ENCODE assay signal across 9 mouse cellular contexts in genomic region chr2:73279271-73280038, GRCm38 (mm10). TPM values are rescaled to one million over a fixed set of nuclear protein-coding genes. Genes with fewer than 3 reads are reported as not detected.
DNase-seq lines count a peak whose midpoint lies in the region; ATAC-seq and TF ChIP-seq lines count a peak whose summit lies in the region.
"Had no signal": no experiment of that assay in that cellular context is flagged by ENCODE, and none has a peak within 500 bp of the region (broad histone marks: within the 10 kb centered on the region; RNA-seq: fewer than 3 reads in every experiment).

No protein-coding gene starts in this region.

- TF ChIP-seq EP300 in heart, adult 2 months (IDR thresholded peaks at IDR 0.05; ENCODE audit: insufficient read depth, low read depth, low read length), result no peak
- no peak for TF ChIP-seq EP300 in ES-Bruce4 (IDR thresholded peaks at IDR 0.05; ENCODE audit: insufficient read depth, low read depth, low read length)

- no peak overlapping the region for H3K27ac ChIP-seq in heart, adult 2 months
- H3K27ac ChIP-seq in ES-Bruce4 (ENCODE audit: insufficient read depth, low read length), result no peak overlapping the region
- peak overlapping the region; percentile 83 for H3K27ac ChIP-seq in forebrain, embryonic 16.5 days (ENCODE audit: low read length)
- no peak overlapping the region for H3K27ac ChIP-seq in liver, embryonic 16.5 days (ENCODE audit: low read length)
- H3K27ac ChIP-seq: macrophage had no signal

- TF ChIP-seq CTCF in heart, adult 2 months (IDR thresholded peaks at IDR 0.05), result no peak
- no peak for TF ChIP-seq CTCF in ES-Bruce4 (IDR thresholded peaks at IDR 0.05; ENCODE audit: low read depth, low read length)

- no peak for TF ChIP-seq POLR2A in heart, adult 2 months (IDR thresholded peaks at IDR 0.05; ENCODE audit: insufficient read depth, low read depth, low read length)
- TF ChIP-seq POLR2A in ES-Bruce4 (IDR thresholded peaks at IDR 0.05; ENCODE audit: insufficient read depth, low read length), result no peak

- H3K36me3 ChIP-seq in heart, adult 2 months (ENCODE audit: control insufficient read depth, insufficient read depth, low read length), result no peaks in the 10 kb centered on the region
- no peaks in the 10 kb centered on the region for H3K36me3 ChIP-seq in ES-Bruce4 (ENCODE audit: control insufficient read depth, insufficient read depth, low read length, poor library complexity, severe bottlenecking)
- H3K36me3 ChIP-seq in forebrain, embryonic 16.5 days (ENCODE audit: control insufficient read depth, insufficient read depth), result no peaks in the 10 kb centered on the region
- no peaks in the 10 kb centered on the region for H3K36me3 ChIP-seq in liver, embryonic 16.5 days (ENCODE audit: control insufficient read depth, insufficient read depth)

- H3K4me3 ChIP-seq in heart, adult 2 months, result no peak overlapping the region
- H3K4me3 ChIP-seq in ES-Bruce4 (ENCODE audit: low read depth, low read length), result peak overlapping the region; percentile 45
- H3K4me3 ChIP-seq in forebrain, embryonic 16.5 days (replicated peaks; ENCODE audit: low read length), result peak overlapping the region; percentile 29
- H3K4me3 ChIP-seq in liver, embryonic 16.5 days (ENCODE audit: low read depth, low read length), result peak overlapping the region; percentile 24; the same call in 1 of the 2 replicates

- intact Hi-C loops in heart, adult 2 months (cut with DNase I), result loop anchor here (2.0 to 10.0 kb wide), 5 partner anchors 65 to 1732 kb away; partner anchors contain the start of genes Dlx2, Gpr155, Hoxd10 and Hoxd9

- peaks cover 2% of the 10 kb centered on the region; the same call in 1 of the 2 replicates for H3K4me1 ChIP-seq in heart, adult 2 months (ENCODE audit: control insufficient read depth, insufficient read depth, low read length)
- H3K4me1 ChIP-seq in ES-Bruce4 (ENCODE audit: control insufficient read depth, insufficient read depth, low read length), result no peaks in the 10 kb centered on the region
- H3K4me1 ChIP-seq in forebrain, embryonic 16.5 days (replicated peaks; ENCODE audit: control insufficient read depth, insufficient read depth, low read length), result peaks cover 19% of the 10 kb centered on the region
- peaks cover 23% of the 10 kb centered on the region for H3K4me1 ChIP-seq in liver, embryonic 16.5 days (ENCODE audit: control insufficient read depth, low read depth, low read length)

- H3K4me2 ChIP-seq in forebrain, embryonic 16.5 days (ENCODE audit: low read length), result peak overlapping the region; percentile 44
- peak overlapping the region; percentile 32 for H3K4me2 ChIP-seq in liver, embryonic 16.5 days (ENCODE audit: low read depth, low read length)

- DNase-seq in heart, adult 11 months, result peak; percentile 89
- no peak for DNase-seq in heart, adult 2 months
- no peak for DNase-seq in testis, postnatal 10 days (ENCODE audit: low spot score)
- no peak for DNase-seq in cerebellum, adult 9-11 months

- 4% methylated on average over 29 of the region's 31 CpGs for WGBS in heart, adult 2 months
- WGBS in forebrain, embryonic 16.5 days, result under 1% methylated on average over 31 of the region's 31 CpGs
- 3% methylated on average over 31 of the region's 31 CpGs for WGBS in liver, embryonic 16.5 days (ENCODE audit: insufficient replicate concordance)

- no peaks in the 10 kb centered on the region for H3K79me2 ChIP-seq in heart, adult 2 months (replicated peaks; ENCODE audit: control insufficient read depth, insufficient read depth, low read length)

- no peak overlapping the region for H3K9ac ChIP-seq in heart, adult 2 months (ENCODE audit: low read depth, low read length)
- H3K9ac ChIP-seq in ES-Bruce4 (ENCODE audit: low read depth, poor library complexity, severe bottlenecking), result no peak overlapping the region
- peak overlapping the region; percentile 42 for H3K9ac ChIP-seq in forebrain, embryonic 16.5 days (replicated peaks; ENCODE audit: low read depth, low read length)
- H3K9ac ChIP-seq in liver, embryonic 16.5 days (ENCODE audit: low read depth, low read length), result no peak overlapping the region

- ATAC-seq in forebrain, embryonic 16.5 days, result no peak
- ATAC-seq in liver, embryonic 16.5 days (ENCODE audit: low read depth), result no peak
- ATAC-seq in frontal cortex, adult (ENCODE audit: low TSS enrichment), result no peak

- peaks cover 30% of the 10 kb centered on the region for H3K27me3 ChIP-seq in heart, adult 2 months (ENCODE audit: control insufficient read depth, insufficient read depth, low read length)
- H3K27me3 ChIP-seq in ES-Bruce4 (ENCODE audit: control insufficient read depth, insufficient read depth, low read length, poor library complexity, severe bottlenecking), result peaks cover 25% of the 10 kb centered on the region
- H3K27me3 ChIP-seq in forebrain, embryonic 16.5 days (replicated peaks; ENCODE audit: control insufficient read depth, insufficient read depth, low read length), result peaks cover 10% of the 10 kb centered on the region; the same call in 1 of the 2 replicates
- H3K27me3 ChIP-seq in liver, embryonic 16.5 days (ENCODE audit: control insufficient read depth, insufficient read depth, low read depth, low read length), result peaks cover 70% of the 10 kb centered on the region

- no peaks in the 10 kb centered on the region for H3K9me3 ChIP-seq in ES-Bruce4 (replicated peaks; ENCODE audit: control insufficient read depth, insufficient read depth, low read length, poor library complexity, severe bottlenecking)
- H3K9me3 ChIP-seq in forebrain, embryonic 16.5 days (ENCODE audit: control insufficient read depth, low read length), result no peaks in the 10 kb centered on the region
- H3K9me3 ChIP-seq in liver, embryonic 16.5 days (replicated peaks; ENCODE audit: control insufficient read depth, low read length), result no peaks in the 10 kb centered on the region

RNA-seq across cellular contexts. Expression of gene Sp9, which starts 7.7 kb away (rescaled TPM):
- not detected for total RNA-seq in heart, adult 2 months (2021)
- polyA plus RNA-seq in heart, adult 2 months (2012; rRNA removed), result not detected in 2 replicates
- not detected in 2 replicates for polyA plus RNA-seq in ES-Bruce4 (2011; ENCODE audit: insufficient read depth, insufficient read length, low read depth, missing spikeins)
- polyA plus RNA-seq in forebrain, embryonic 16.5 days (2015; fragmentation: Nextera tagmentation; extraction: Ambion mirVana), result 6.6 and 8.8 TPM in 2 replicates
- not detected in 2 replicates for polyA plus RNA-seq in liver, embryonic 16.5 days (2015; fragmentation: Nextera tagmentation; extraction: Ambion mirVana)

RNA-seq across cellular contexts. Expression of gene Scrn3, which starts 32.9 kb away (rescaled TPM):
- 10 to 100 TPM; 24.0 to 27.8 TPM for total RNA-seq in heart, adult 2 months (2021)
- polyA plus RNA-seq in heart, adult 2 months (2012; rRNA removed), result 11.4 and 24.5 TPM in 2 replicates
- polyA plus RNA-seq in ES-Bruce4 (2011; ENCODE audit: insufficient read depth, insufficient read length, low read depth, missing spikeins), result 33.5 and 33.8 TPM in 2 replicates
- 8.7 and 9.1 TPM in 2 replicates for polyA plus RNA-seq in forebrain, embryonic 16.5 days (2015; fragmentation: Nextera tagmentation; extraction: Ambion mirVana)
- polyA plus RNA-seq in liver, embryonic 16.5 days (2015; fragmentation: Nextera tagmentation; extraction: Ambion mirVana), result 30.1 and 31.0 TPM in 2 replicates

RNA-seq across cellular contexts. Expression of gene Cir1, which starts 33.0 kb away (rescaled TPM):
- total RNA-seq in heart, adult 2 months (2021), result 10 to 100 TPM; 11.9 to 14.3 TPM
- polyA plus RNA-seq in heart, adult 2 months (2012; rRNA removed), result 2.5 and 4.7 TPM in 2 replicates
- 18.4 and 20.9 TPM in 2 replicates for polyA plus RNA-seq in ES-Bruce4 (2011; ENCODE audit: insufficient read depth, insufficient read length, low read depth, missing spikeins)
- polyA plus RNA-seq in forebrain, embryonic 16.5 days (2015; fragmentation: Nextera tagmentation; extraction: Ambion mirVana), result 24.6 and 26.6 TPM in 2 replicates
- 20.3 and 21.9 TPM in 2 replicates for polyA plus RNA-seq in liver, embryonic 16.5 days (2015; fragmentation: Nextera tagmentation; extraction: Ambion mirVana)
